Mouse (Mus musculus) G1E (cell line): ENCODE results near the gene Adamtsl4.

ENCODE experiments used
- CTCF ChIP-seq: IDR thresholded peaks from 2 replicates; pipeline ENCODE4 v1.5.1; 2012; ENCODE audit warnings: low read depth, low read length, inconsistent platforms, mixed read lengths
- GATA1 ChIP-seq: IDR thresholded peaks from 2 replicates; pipeline ENCODE4 v1.6.1; 2012; ENCODE audit warnings: borderline replicate concordance, low read length, inconsistent platforms, mixed read lengths
- GATA2 ChIP-seq: IDR thresholded peaks from 2 replicates; pipeline ENCODE4 v1.6.1; 2012; ENCODE audit warnings: low read depth, low read length, inconsistent platforms, borderline replicate concordance
- POLR2AphosphoS5 ChIP-seq: IDR thresholded peaks from 2 replicates; pipeline ENCODE4 v1.6.1; 2012; ENCODE audit warnings: low read depth, low read length, inconsistent platforms; ENCODE audit not compliant: insufficient replicate concordance
- TAL1 ChIP-seq: conservative IDR thresholded peaks from 2 replicates; pipeline ENCODE4 v1.6.1; 2012; ENCODE audit warnings: low read depth, low read length, inconsistent platforms, mixed read lengths

- no peak for TF ChIP-seq CTCF
- no peak for TF ChIP-seq TAL1
- no peak for TF ChIP-seq GATA1
- no peak for TF ChIP-seq POLR2AphosphoS5
- no peak for TF ChIP-seq GATA2
These were observed 4.8 kb downstream of the Adamtsl4 start for GRCm38 (mm10) chr3:95682878-95683277.
